Mouse (Mus musculus): ENCODE results near the gene Sh2d5. TPM values are rescaled to one million over a fixed set of nuclear protein-coding genes. Genes with fewer than 3 reads are reported as not detected.

The Sh2d5 gene
- total RNA-seq, 2 experiments from 2014 or later, result 3.1 to 5.4 TPM

DNA sequence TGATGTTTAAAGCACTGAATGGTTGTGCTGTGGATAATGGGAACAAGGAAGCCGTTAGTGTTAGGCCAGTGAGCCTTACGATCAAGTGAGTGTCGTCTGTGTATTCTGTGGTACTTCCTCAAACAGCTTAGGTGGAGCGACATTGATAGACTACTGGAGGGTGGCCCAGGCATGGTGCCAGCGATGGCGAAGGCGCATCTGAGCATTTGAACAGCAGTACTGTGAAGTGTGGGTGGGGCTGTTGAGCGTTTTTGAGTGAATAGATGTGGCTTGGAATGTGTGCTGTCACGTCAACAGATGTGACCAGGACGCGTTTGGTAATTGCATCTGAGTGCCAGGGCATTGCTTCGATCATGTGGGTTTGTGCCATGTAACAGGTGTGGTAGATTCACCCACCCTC lies 57.5 kb downstream of the Sh2d5 start:
- ATAC-seq (replicated peaks; ENCODE audit: low FRiP score, poor library complexity, severe bottlenecking), result no peak

DNA sequence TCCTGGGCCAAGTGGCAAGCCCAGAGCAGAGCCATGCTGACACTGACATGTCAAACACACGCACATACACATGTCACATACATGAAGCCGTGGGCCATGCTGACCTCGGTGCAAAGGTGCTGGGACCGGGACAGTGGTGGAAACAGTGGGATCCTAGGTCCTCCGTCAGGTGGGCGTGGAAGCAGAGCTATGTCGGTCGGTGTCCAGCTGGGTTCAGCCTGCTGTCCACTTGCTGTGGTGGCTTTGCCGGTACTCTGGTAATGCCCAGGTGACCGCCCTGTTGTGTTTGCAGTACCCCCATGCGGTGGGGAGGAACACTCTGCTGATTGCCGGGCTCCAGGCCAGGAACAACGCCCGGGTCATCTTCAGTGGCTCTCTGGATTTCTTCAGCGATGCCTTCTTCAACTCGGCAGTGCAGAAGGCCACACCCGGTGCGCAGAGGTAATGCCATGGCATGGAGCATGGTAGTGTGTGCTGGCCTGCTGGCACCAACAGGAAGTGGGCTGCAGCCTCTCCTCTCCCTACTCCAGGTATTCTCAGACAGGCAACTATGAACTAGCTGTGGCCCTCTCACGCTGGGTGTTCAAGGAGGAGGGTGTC lies 60.2 kb downstream of the Sh2d5 start:
- ATAC-seq (replicated peaks; ENCODE audit: low FRiP score, poor library complexity, severe bottlenecking), result no peak

Other genes with a start within 250 kb of the Sh2d5 start
- 79.7 and 79.8 TPM in 2 replicates for gene Hp1bp3, start 34.1 kb upstream of the Sh2d5 start, total RNA-seq (2015; ENCODE audit: low replicate concordance)
- gene Hp1bp3, start 34.1 kb upstream of the Sh2d5 start, total RNA-seq (2017; ENCODE audit: low replicate concordance), result 126 and 158 TPM in 2 replicates
- 3.3 TPM in 1 of 2 replicates, not detected in the other for gene Kif17, start within 50 bp of the Sh2d5 start, total RNA-seq (2015; ENCODE audit: low replicate concordance)
- gene Kif17, start within 50 bp of the Sh2d5 start, total RNA-seq (2017; ENCODE audit: low replicate concordance), result 0.26 and 1.3 TPM in 2 replicates
- 48.2 and 52.5 TPM in 2 replicates for gene Ddost, start 54.3 kb downstream of the Sh2d5 start, total RNA-seq (2015; ENCODE audit: low replicate concordance)
- 27.2 and 36.8 TPM in 2 replicates for gene Ddost, start 54.3 kb downstream of the Sh2d5 start, total RNA-seq (2017; ENCODE audit: low replicate concordance)
- gene Pink1, start 75.9 kb downstream of the Sh2d5 start, total RNA-seq (2015; ENCODE audit: low replicate concordance), result 52.7 and 58.8 TPM in 2 replicates
- gene Pink1, start 75.9 kb downstream of the Sh2d5 start, total RNA-seq (2017; ENCODE audit: low replicate concordance), result 91.2 and 111 TPM in 2 replicates
- not detected in 2 replicates for gene Cda, start 117.6 kb downstream of the Sh2d5 start, total RNA-seq (2015; ENCODE audit: low replicate concordance)
- not detected in 2 replicates for gene Cda, start 117.6 kb downstream of the Sh2d5 start, total RNA-seq (2017; ENCODE audit: low replicate concordance)
- not detected in 2 replicates for gene Fam43b, start 146.1 kb downstream of the Sh2d5 start, total RNA-seq (2015; ENCODE audit: low replicate concordance)
- not detected in 2 replicates for gene Fam43b, start 146.1 kb downstream of the Sh2d5 start, total RNA-seq (2017; ENCODE audit: low replicate concordance)
- 3.7 and 4.2 TPM in 2 replicates for gene Mul1, start 184.3 kb downstream of the Sh2d5 start, total RNA-seq (2015; ENCODE audit: low replicate concordance)
- gene Mul1, start 184.3 kb downstream of the Sh2d5 start, total RNA-seq (2017; ENCODE audit: low replicate concordance), result 2.0 and 3.8 TPM in 2 replicates
- not detected in 2 replicates for gene Camk2n1, start 203.9 kb downstream of the Sh2d5 start, total RNA-seq (2015; ENCODE audit: low replicate concordance)
- not detected in 2 replicates for gene Camk2n1, start 203.9 kb downstream of the Sh2d5 start, total RNA-seq (2017; ENCODE audit: low replicate concordance)